Mouse (Mus musculus): Measurements from ENCODE around the gene Fgfr2.

- TF ChIP-seq CTCF (IDR thresholded peaks at IDR 0.05; ENCODE audit: low read depth) (no peak), EP300 (IDR thresholded peaks at IDR 0.05; ENCODE audit: low read depth) (no peak)
Observed at GRCm38 (mm10) chr7:131817976-131818375, 1305.2 kb downstream of the Fgfr2 start.

All from liver, postnatal 0 days (tissue).